Mouse (Mus musculus) myocyte (in vitro differentiated cells): ENCODE results near the gene Prnp. TPM values are rescaled to one million over a fixed set of nuclear protein-coding genes. Genes with fewer than 3 reads are reported as not detected.

ENCODE experiments used
- H3K27me3 ChIP-seq: one replicate; pipeline ENCODE4 v1.6.1; 2011; ENCODE audit not compliant: control insufficient read depth, insufficient read depth, insufficient read length
- H3K36me3 ChIP-seq: one replicate; pipeline ENCODE4 v1.6.1; 2011; ENCODE audit not compliant: control insufficient read depth, insufficient read depth
- H3K4me2 ChIP-seq: one replicate; pipeline ENCODE4 v1.6.1; 2011; ENCODE audit warnings: low read depth, control low read depth
- H3K4me3 ChIP-seq: one replicate; pipeline ENCODE4 v1.5.1; 2011; ENCODE audit warnings: mild to moderate bottlenecking, control low read depth, moderate library complexity
- H3K79me2 ChIP-seq: one replicate; pipeline ENCODE4 v1.6.1; 2011; ENCODE audit not compliant: control insufficient read depth, insufficient read depth
- H3ac ChIP-seq: one replicate; pipeline ENCODE4 v1.6.1; 2011; ENCODE audit not compliant: control insufficient read depth, insufficient read length
- CEBPB ChIP-seq: IDR thresholded peaks from 2 replicates; pipeline ENCODE4 v1.6.1; 2011; ENCODE audit warnings: mild to moderate bottlenecking, moderate library complexity; ENCODE audit not compliant: poor library complexity, insufficient read depth, severe bottlenecking
- E2F4 ChIP-seq: IDR thresholded peaks from one replicate; pipeline ENCODE4 v1.6.1; 2011; ENCODE audit warnings: mild to moderate bottlenecking, control low read depth, moderate library complexity; ENCODE audit not compliant: insufficient read depth
- MAX ChIP-seq: IDR thresholded peaks from one replicate; pipeline ENCODE4 v1.6.1; 2011; ENCODE audit warnings: low read depth, mild to moderate bottlenecking, control low read depth
- MYOD1 ChIP-seq, 3 experiments: IDR thresholded peaks; one replicate each; pipeline ENCODE4 v1.6.1; 2011; ENCODE audit warnings: control low read depth in 2 of 3, low read depth in 2 of 3, mild to moderate bottlenecking in 2 of 3, moderate library complexity in 1 of 3; ENCODE audit not compliant: insufficient read length in 2 of 3, control insufficient read depth in 1 of 3
- MYOG ChIP-seq, 3 experiments: IDR thresholded peaks; one replicate each; pipeline ENCODE4 v1.6.1; 2011; ENCODE audit warnings: control low read depth in 2 of 3, low read depth in 2 of 3, mild to moderate bottlenecking in 2 of 3; ENCODE audit not compliant: insufficient read length in 2 of 3, control insufficient read depth in 1 of 3, insufficient read depth in 1 of 3
- POLR2A ChIP-seq: IDR thresholded peaks from one replicate; pipeline ENCODE4 v1.6.1; 2011; ENCODE audit warnings: low read depth, mild to moderate bottlenecking, control low read depth, moderate library complexity; ENCODE audit not compliant: insufficient read length
- POLR2AphosphoS2 ChIP-seq: IDR thresholded peaks from one replicate; pipeline ENCODE4 v1.6.1; 2011; ENCODE audit warnings: low read depth, control low read depth; ENCODE audit not compliant: insufficient read length
- REST ChIP-seq: IDR thresholded peaks from one replicate; pipeline ENCODE4 v1.6.1; 2011; ENCODE audit warnings: mild to moderate bottlenecking, control low read depth, moderate library complexity; ENCODE audit not compliant: insufficient read depth, insufficient read length
- SRF ChIP-seq: IDR thresholded peaks from one replicate; pipeline ENCODE4 v1.6.1; 2011; ENCODE audit warnings: low read depth; ENCODE audit not compliant: control insufficient read depth, insufficient read length
- TCF12 ChIP-seq: IDR thresholded peaks from one replicate; pipeline ENCODE4 v1.6.1; 2011; ENCODE audit warnings: mild to moderate bottlenecking, control low read depth; ENCODE audit not compliant: poor library complexity, insufficient read depth, severe bottlenecking
- TCF3 ChIP-seq: IDR thresholded peaks from one replicate; pipeline ENCODE4 v1.6.1; 2011; ENCODE audit warnings: low read depth, control low read depth; ENCODE audit not compliant: insufficient read length
- USF1 ChIP-seq: IDR thresholded peaks from one replicate; pipeline ENCODE4 v1.6.1; 2011; ENCODE audit warnings: low read depth, mild to moderate bottlenecking, control low read depth, moderate library complexity
- polyA plus RNA-seq: library from polyadenylated mRNA; unstranded; fragments of >200 nt; fragmentation: generic; extraction: Trizol; gene quantifications from one replicate; pipeline ENCODE4 v1.2.1, GENCODE M21; 2012; ENCODE audit warnings: missing spikeins

Prnp gene
- polyA plus RNA-seq = 133 TPM

DNA sequence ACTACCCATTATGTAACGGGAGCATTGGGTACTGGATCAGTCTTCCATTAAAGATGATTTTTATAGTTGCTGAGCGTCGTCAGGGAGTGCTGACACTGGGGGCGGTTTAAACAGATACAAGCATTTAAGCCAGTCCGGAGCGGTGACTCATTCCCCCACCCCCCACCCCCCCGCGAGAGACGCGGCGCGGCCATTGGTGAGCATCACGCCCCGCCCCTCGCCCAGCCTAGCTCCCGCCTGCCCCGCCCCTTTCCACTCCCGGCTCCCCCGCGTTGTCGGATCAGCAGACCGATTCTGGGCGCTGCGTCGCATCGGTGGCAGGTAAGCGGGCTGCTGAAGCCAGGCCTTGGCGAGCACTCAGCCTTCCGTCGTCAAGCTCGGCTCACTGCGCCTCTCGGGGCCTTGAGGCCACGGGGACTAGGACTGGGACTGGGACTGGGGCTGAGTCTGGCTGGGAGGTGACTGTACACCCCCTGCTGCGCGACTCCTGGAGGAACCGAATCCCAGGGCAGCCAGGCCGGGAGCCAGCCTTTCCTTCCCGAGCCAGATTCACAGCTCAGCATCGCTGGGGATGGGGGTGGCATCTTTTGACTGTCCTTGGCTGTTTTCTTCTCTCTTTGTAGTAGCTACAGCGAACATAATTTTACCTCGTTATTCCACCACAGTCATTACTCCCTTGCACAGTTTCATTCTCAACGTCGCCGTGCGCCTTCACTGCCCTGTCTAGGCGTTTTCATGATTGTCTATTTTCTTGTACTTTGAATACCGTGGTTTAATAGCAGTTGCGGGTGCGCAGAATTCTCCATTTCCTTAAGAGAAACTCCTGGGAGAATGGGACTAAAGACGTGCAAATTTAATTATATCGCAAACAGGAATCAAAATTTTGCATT is at the start of gene Prnp, which contains the start of gene Prn:
Prnp (plus strand) TSS at position 246 of the 890 bp plus-strand sequence.
Prn (plus strand) TSS at position 275 of the 890 bp plus-strand sequence.
- TF ChIP-seq CEBPB (no peak), SRF (no peak), TCF12 (no peak), USF1 (no peak), MYOD1 (IDR thresholded peaks at IDR 0.05; ENCODE audit: control insufficient read depth in 1 of 3, insufficient read length in 2 of 3, low read depth in 2 of 3) (peak in 1 of 3 experiments; percentile 33), E2F4 (no peak), POLR2AphosphoS2 (peak; percentile 99), MAX (no peak), POLR2A (peak; percentile 99), MYOG (IDR thresholded peaks at IDR 0.05; ENCODE audit: control insufficient read depth in 1 of 3, insufficient read depth in 1 of 3, insufficient read length in 2 of 3, low read depth in 2 of 3) (peak in 1 of 3 experiments; percentile 25), REST (no peak), TCF3 (no peak)
- Histone ChIP-seq H3K27me3 (no peaks in the 10 kb centered on the region), H3K36me3 (peaks cover 9% of the 10 kb centered on the region), H3ac (peak within 1 kb of the TSS; percentile 13), H3K4me2 (peak within 1 kb of the TSS; percentile 86), H3K4me3 (peak within 1 kb of the TSS; percentile 59), H3K79me2 (peaks cover 46% of the 10 kb centered on the region)

DNA sequence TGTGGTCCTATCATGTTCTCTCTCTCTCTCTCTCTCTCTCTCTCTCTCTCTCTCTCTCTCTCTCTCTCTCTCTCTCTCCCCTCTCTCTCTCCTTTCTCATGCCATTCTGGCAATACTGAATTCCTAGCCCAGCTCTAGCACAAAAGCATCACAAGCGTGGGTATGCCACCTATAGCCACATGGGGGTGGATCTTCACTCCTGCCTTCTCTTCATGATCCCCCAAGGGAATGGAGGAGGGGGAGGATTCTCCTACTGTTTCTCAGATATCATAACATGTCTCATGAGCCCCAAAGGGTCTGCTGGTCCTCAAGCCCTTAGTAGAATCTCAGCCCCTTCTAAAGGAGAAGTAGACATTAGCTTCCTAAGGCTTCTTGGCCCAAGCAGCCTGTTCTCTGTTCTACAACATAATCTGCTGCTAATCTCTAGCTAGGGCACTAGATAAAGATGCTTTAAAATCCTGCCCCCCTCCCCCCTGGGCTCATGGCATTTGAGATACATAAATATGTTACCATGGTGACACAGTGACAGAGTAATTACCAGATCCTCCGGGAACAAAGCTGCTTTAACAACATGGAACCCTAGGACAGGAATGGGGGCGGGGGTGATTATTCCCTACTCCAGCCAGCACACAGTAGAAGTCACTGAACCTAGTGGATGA is 47.0 kb upstream of the Prnp start:
- H3K4me3 ChIP-seq = no peak overlapping the region
- H3K36me3 ChIP-seq = no peaks in the 10 kb centered on the region
- TF ChIP-seq REST = no peak
- no peak for TF ChIP-seq E2F4
- no peak for TF ChIP-seq TCF3
- no peak for TF ChIP-seq SRF
- no peak for TF ChIP-seq USF1
- TF ChIP-seq MYOD1 (IDR thresholded peaks at IDR 0.05; ENCODE audit: control insufficient read depth in 1 of 3, insufficient read length in 2 of 3, low read depth in 2 of 3) = no peak
- no peak for TF ChIP-seq POLR2AphosphoS2
- no peak overlapping the region for H3K4me2 ChIP-seq
- H3K79me2 ChIP-seq = no peaks in the 10 kb centered on the region
- H3K27me3 ChIP-seq = no peaks in the 10 kb centered on the region
- no peak overlapping the region for H3ac ChIP-seq

DNA sequence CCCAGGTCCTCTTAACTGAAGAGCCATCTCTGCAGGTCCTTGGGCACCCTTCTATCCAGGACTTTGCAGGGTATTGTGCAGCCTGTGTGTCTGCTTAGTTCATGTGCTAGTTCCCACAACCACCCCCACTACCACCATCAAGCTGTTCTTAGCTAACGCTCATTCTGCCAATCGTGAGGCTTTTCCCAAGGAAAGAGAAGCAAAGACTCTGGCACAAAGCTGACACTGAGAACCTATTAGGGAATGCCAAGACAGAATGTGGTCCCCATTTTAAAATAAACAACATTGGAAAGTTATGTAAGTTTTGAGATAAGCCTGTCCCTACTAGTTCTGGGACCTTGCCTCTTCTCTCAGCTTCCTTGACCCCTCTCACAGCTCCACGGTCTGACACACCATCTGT is 46.3 kb upstream of the Prnp start:
- H3K27me3 ChIP-seq = no peaks in the 10 kb centered on the region
- no peaks in the 10 kb centered on the region for H3K79me2 ChIP-seq
- no peak for TF ChIP-seq POLR2AphosphoS2
- H3ac ChIP-seq = no peak overlapping the region
- no peak overlapping the region for H3K4me2 ChIP-seq
- no peaks in the 10 kb centered on the region for H3K36me3 ChIP-seq
- H3K4me3 ChIP-seq = no peak overlapping the region

DNA sequence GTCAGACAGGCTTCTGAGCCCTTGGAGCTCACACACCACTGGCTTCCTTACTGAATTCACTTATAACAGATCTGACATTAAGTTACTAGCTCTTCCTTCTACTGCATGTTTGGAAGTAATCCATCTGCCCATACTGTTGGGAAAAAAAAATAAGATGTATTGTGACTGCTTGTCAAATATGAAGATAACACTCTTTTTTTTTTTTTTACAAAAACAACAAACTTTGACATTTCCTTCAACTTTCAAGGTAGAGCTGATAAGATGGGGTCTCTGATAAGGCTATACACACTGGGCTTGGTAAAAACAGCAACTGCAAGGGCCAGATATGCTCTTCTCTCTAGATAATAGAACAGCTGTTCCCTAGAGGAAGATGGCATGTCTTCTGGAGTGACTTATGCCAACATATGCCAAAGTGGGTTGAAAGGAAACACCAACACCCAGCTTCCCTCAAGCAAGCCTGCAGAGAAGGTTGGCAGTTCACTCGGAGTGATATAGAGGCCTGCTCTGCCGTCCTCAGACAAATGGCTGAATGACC is 45.4 kb upstream of the Prnp start:
- Histone ChIP-seq H3K36me3 (no peaks in the 10 kb centered on the region), H3K4me3 (no peak overlapping the region), H3K79me2 (no peaks in the 10 kb centered on the region), H3K4me2 (no peak overlapping the region), H3K27me3 (no peaks in the 10 kb centered on the region), H3ac (no peak overlapping the region)
- TF ChIP-seq POLR2A (no peak), REST (no peak), MAX (no peak), TCF12 (no peak), CEBPB (no peak), MYOD1 (IDR thresholded peaks at IDR 0.05; ENCODE audit: control insufficient read depth in 1 of 3, insufficient read length in 2 of 3, low read depth in 2 of 3) (peak in 2 of 3 experiments; percentile 50 to 58), MYOG (IDR thresholded peaks at IDR 0.05; ENCODE audit: control insufficient read depth in 1 of 3, insufficient read depth in 1 of 3, insufficient read length in 2 of 3, low read depth in 2 of 3) (peak in 2 of 3 experiments; percentile 47 to 53), POLR2AphosphoS2 (no peak), E2F4 (no peak), TCF3 (no peak)

DNA sequence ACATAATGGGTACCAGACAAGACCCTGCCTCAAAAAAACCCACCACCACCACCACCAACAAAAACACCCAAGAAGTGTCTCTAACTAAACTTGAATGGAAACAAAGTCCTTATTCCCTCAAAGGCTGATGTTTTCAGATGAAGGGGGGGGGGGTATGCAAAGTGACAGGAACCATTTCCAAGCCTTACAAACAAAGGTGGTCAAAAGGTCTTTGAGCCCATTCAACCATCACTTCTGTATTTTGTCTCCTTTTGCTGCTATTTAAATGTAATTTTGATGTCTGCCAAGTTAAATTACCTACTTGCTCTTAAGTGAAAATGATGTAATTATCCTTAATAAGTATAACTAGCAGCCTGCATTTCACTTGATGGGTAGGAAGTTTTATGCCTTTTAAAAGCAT is 43.1 kb upstream of the Prnp start:
- H3K36me3 ChIP-seq = no peaks in the 10 kb centered on the region
- H3K4me3 ChIP-seq = no peak overlapping the region
- H3K4me2 ChIP-seq = no peak overlapping the region
- TF ChIP-seq E2F4 = no peak
- no peak overlapping the region for H3ac ChIP-seq
- no peaks in the 10 kb centered on the region for H3K27me3 ChIP-seq
- H3K79me2 ChIP-seq = no peaks in the 10 kb centered on the region
